Mouse (Mus musculus) thymus, adult 2 months (tissue): ENCODE results near the gene Soga1. TPM values are rescaled to one million over a fixed set of nuclear protein-coding genes. Genes with fewer than 3 reads are reported as not detected.

Experiments used
- DNase-seq: peaks from one replicate; pipeline ENCODE4 v3.0.0; 2021
- H3K27ac ChIP-seq: fragments of 200-500 bp; 2 replicates; pipeline ENCODE4 v1.5.1; 2012; ENCODE audit warnings: low read length, control low read depth; ENCODE audit not compliant: control insufficient read depth, insufficient read depth
- H3K27me3 ChIP-seq: fragments of 200-500 bp; 2 replicates; pipeline ENCODE4 v1.6.1; 2012; ENCODE audit warnings: mild to moderate bottlenecking, low read length, moderate library complexity, mixed read lengths; ENCODE audit not compliant: control insufficient read depth, insufficient read depth
- H3K36me3 ChIP-seq: fragments of 200-500 bp; 2 replicates; pipeline ENCODE4 v1.6.1; 2012; ENCODE audit warnings: mild to moderate bottlenecking, low read length, moderate library complexity; ENCODE audit not compliant: control insufficient read depth, insufficient read depth
- H3K4me1 ChIP-seq: fragments of 200-500 bp; replicated peaks from 2 replicates; pipeline ENCODE4 v1.6.1; 2012; ENCODE audit warnings: low read length; ENCODE audit not compliant: control insufficient read depth, insufficient read depth
- H3K4me3 ChIP-seq: fragments of 200-500 bp; 2 replicates; pipeline ENCODE4 v1.5.1; 2012; ENCODE audit warnings: mild to moderate bottlenecking, low read length, control low read depth, moderate library complexity; ENCODE audit not compliant: control insufficient read depth, insufficient read depth
- CTCF ChIP-seq: fragments of 200-500 bp; IDR thresholded peaks from 2 replicates; pipeline ENCODE4 v1.5.1; 2012; ENCODE audit warnings: mild to moderate bottlenecking, control low read depth, low read length, moderate library complexity, borderline replicate concordance; ENCODE audit not compliant: control insufficient read depth, poor library complexity, insufficient read depth; ENCODE audit errors: extremely low read depth
- POLR2A ChIP-seq: fragments of 200-500 bp; IDR thresholded peaks from 2 replicates; pipeline ENCODE4 v1.6.1; 2012; ENCODE audit warnings: mild to moderate bottlenecking, low read length, control low read depth, moderate library complexity; ENCODE audit not compliant: control insufficient read depth, poor library complexity, insufficient read depth; ENCODE audit errors: extremely low read depth
- WGBS: fragments of 180-500 bp; shearing (Covaris S2); methylation state at CpG from one replicate; pipeline ENCODE4 v1.1.7; 2018; 5-methylcytosine and 5-hydroxymethylcytosine counted together
- polyA plus RNA-seq: library from polyadenylated mRNA; depleted of rRNA; stranded (reverse); fragments of >200 nt; gene quantifications from 2 replicates; pipeline ENCODE4 v1.2.3, GENCODE M21; 2012

Gene Soga1
- polyA plus RNA-seq, 1 experiment = 5.2 TPM

- no peak for TF ChIP-seq POLR2A
- TF ChIP-seq CTCF = no peak
- Histone ChIP-seq H3K4me3 (no peak overlapping the region), H3K27ac (no peak overlapping the region), H3K4me1 (no peaks in the 10 kb centered on the region), H3K27me3 (no peaks in the 10 kb centered on the region), H3K36me3 (no peaks in the 10 kb centered on the region)
- DNase-seq = no peak
- 91% methylated on average over 12 of the region's 12 CpGs for WGBS
Measured at GRCm38 (mm10) chr2:157099532-157100318, 20.7 kb upstream of the Soga1 start.

- Histone ChIP-seq H3K36me3 (no peaks in the 10 kb centered on the region), H3K27me3 (no peaks in the 10 kb centered on the region), H3K27ac (no peak overlapping the region; the same call in 1 of the 2 replicates), H3K4me1 (no peaks in the 10 kb centered on the region), H3K4me3 (no peak overlapping the region)
- 80% methylated on average over 9 of the region's 9 CpGs for WGBS
- DNase-seq = peak; percentile 54
- TF ChIP-seq POLR2A (no peak), CTCF (peak; percentile 50; the same call in 1 of the 2 replicates)
Measured at GRCm38 (mm10) chr2:157095005-157095755, 16.1 kb upstream of the Soga1 start.

- Histone ChIP-seq H3K36me3 (no peaks in the 10 kb centered on the region), H3K27me3 (no peaks in the 10 kb centered on the region), H3K4me3 (no peak overlapping the region), H3K4me1 (no peaks in the 10 kb centered on the region), H3K27ac (no peak overlapping the region)
- DNase-seq = no peak
- TF ChIP-seq POLR2A = no peak
- no peak for TF ChIP-seq CTCF
- WGBS = 90% methylated on average over 8 of the region's 8 CpGs
Measured at GRCm38 (mm10) chr2:157092024-157092423, 13.0 kb upstream of the Soga1 start.

- no peak overlapping the region for H3K4me3 ChIP-seq
- WGBS = 94% methylated on average over 14 of the region's 14 CpGs
- no peak for TF ChIP-seq CTCF
- no peak for TF ChIP-seq POLR2A
- DNase-seq = no peak
- no peaks in the 10 kb centered on the region for H3K36me3 ChIP-seq
- H3K27ac ChIP-seq = no peak overlapping the region
- no peaks in the 10 kb centered on the region for H3K4me1 ChIP-seq
- no peaks in the 10 kb centered on the region for H3K27me3 ChIP-seq
Measured at GRCm38 (mm10) chr2:157087536-157088317, 8.7 kb upstream of the Soga1 start.

- H3K36me3 ChIP-seq = no peaks in the 10 kb centered on the region
- TF ChIP-seq CTCF = no peak
- TF ChIP-seq POLR2A = no peak
- no peaks in the 10 kb centered on the region for H3K4me1 ChIP-seq
- H3K27ac ChIP-seq = no peak within 1 kb of the TSS
- 95% methylated on average over 8 of the region's 8 CpGs for WGBS
- no peaks in the 10 kb centered on the region for H3K27me3 ChIP-seq
- no peak for DNase-seq
- no peak within 1 kb of the TSS for H3K4me3 ChIP-seq
Measured at GRCm38 (mm10) chr2:157086796-157087195, 7.7 kb upstream of the Soga1 start, which contains the start of gene Tldc2. TSS of gene Tldc2 (plus strand) at chr2:157087055.

GRCm38 (mm10) chr2:157084831-157085585 lies 6.0 kb upstream of the Soga1 start:
- Histone ChIP-seq H3K4me1 (no peaks in the 10 kb centered on the region), H3K4me3 (no peak overlapping the region), H3K27me3 (no peaks in the 10 kb centered on the region; the same call in 1 of the 2 replicates), H3K27ac (no peak overlapping the region), H3K36me3 (no peaks in the 10 kb centered on the region)
- no peak for TF ChIP-seq POLR2A
- no peak for TF ChIP-seq CTCF
- WGBS = 92% methylated on average over 7 of the region's 7 CpGs
- DNase-seq = no peak
